Mouse (Mus musculus): ENCODE results near the gene Polr3gl. TPM values are rescaled to one million over a fixed set of nuclear protein-coding genes. Genes with fewer than 3 reads are reported as not detected.

Gene Polr3gl
- polyA plus RNA-seq, 1 experiment from 2014 or later, result 26.0 TPM

GRCm38 (mm10) chr3:96564633-96565032 is 29.3 kb downstream of the Polr3gl start:
- 13% methylated on average over 7 of the region's 7 CpGs for WGBS
- DNase-seq (ENCODE audit: low spot score) (peak; percentile 75), ATAC-seq (replicated peaks; ENCODE audit: low FRiP score, low read depth) (no peak)
- H3K4me2 ChIP-seq (ENCODE audit: low read length), result peak overlapping the region; percentile 4; the same call in 1 of the 2 replicates
- H3K4me3 ChIP-seq (replicated peaks; ENCODE audit: low read depth, low read length), result no peak overlapping the region
- H3K4me1 ChIP-seq (replicated peaks; ENCODE audit: insufficient read depth, low read length), result peaks cover 16% of the 10 kb centered on the region
- no peak for TF ChIP-seq CTCF (IDR thresholded peaks at IDR 0.05; ENCODE audit: low read depth)
- H3K9me3 ChIP-seq (replicated peaks; ENCODE audit: low read length), result no peaks in the 10 kb centered on the region
- H3K27ac ChIP-seq, result peak overlapping the region; percentile 86
- H3K27me3 ChIP-seq (ENCODE audit: insufficient read depth, low read length), result no peaks in the 10 kb centered on the region
- peaks cover 19% of the 10 kb centered on the region for H3K36me3 ChIP-seq (ENCODE audit: insufficient read depth, low read length)
- H3K9ac ChIP-seq (ENCODE audit: low read depth, low read length), result no peak overlapping the region

- no peak overlapping the region for H3K9ac ChIP-seq (ENCODE audit: low read depth, low read length)
- no peak for TF ChIP-seq CTCF (IDR thresholded peaks at IDR 0.05; ENCODE audit: low read depth)
- H3K4me2 ChIP-seq (ENCODE audit: low read length), result peak overlapping the region; percentile 4; the same call in 1 of the 2 replicates
- no peaks in the 10 kb centered on the region for H3K27me3 ChIP-seq (ENCODE audit: insufficient read depth, low read length)
- WGBS, result 26% methylated on average over 10 of the region's 10 CpGs
- peak; percentile 30; the same call in 1 of the 2 replicates for ATAC-seq (replicated peaks; ENCODE audit: low FRiP score, low read depth)
- peaks cover 21% of the 10 kb centered on the region for H3K36me3 ChIP-seq (ENCODE audit: insufficient read depth, low read length)
- H3K9me3 ChIP-seq (replicated peaks; ENCODE audit: low read length), result no peaks in the 10 kb centered on the region
- peak; percentile 59 for DNase-seq (ENCODE audit: low spot score)
- H3K4me1 ChIP-seq (replicated peaks; ENCODE audit: insufficient read depth, low read length), result peaks cover 16% of the 10 kb centered on the region
- H3K27ac ChIP-seq, result peak overlapping the region; percentile 86
- no peak overlapping the region for H3K4me3 ChIP-seq (replicated peaks; ENCODE audit: low read depth, low read length)
Observed at GRCm38 (mm10) chr3:96563911-96564632, 29.9 kb downstream of the Polr3gl start.

DNA sequence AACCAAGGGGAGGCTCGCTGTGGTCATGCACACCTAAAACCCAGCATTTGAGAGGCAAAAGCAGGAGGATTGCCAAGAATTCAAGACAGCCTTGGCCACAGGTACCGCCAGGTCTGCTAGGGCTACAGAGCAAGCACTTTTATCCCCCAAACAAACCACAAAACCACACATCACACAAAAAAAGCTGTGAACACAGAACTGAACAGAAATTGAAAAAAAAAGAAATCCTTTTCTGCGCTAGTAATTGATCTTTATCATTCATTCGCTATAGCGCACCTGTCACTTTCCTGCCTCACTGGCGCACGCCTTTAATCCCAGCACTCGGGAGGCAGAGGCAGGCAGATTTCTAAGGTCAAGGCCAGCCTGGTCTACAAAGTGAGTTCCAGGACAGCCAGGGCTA is 30.7 kb downstream of the Polr3gl start:
- H3K27me3 ChIP-seq (ENCODE audit: insufficient read depth, low read length), result no peaks in the 10 kb centered on the region
- ATAC-seq (replicated peaks; ENCODE audit: low FRiP score, low read depth) (no peak), DNase-seq (ENCODE audit: low spot score) (no peak)
- H3K9me3 ChIP-seq (replicated peaks; ENCODE audit: low read length), result no peaks in the 10 kb centered on the region
- H3K4me3 ChIP-seq (replicated peaks; ENCODE audit: low read depth, low read length), result no peak overlapping the region
- no peak overlapping the region for H3K4me2 ChIP-seq (ENCODE audit: low read length)
- no peak for TF ChIP-seq CTCF (IDR thresholded peaks at IDR 0.05; ENCODE audit: low read depth)
- H3K27ac ChIP-seq, result peak overlapping the region; percentile 86; the same call in 1 of the 2 replicates
- peaks cover 16% of the 10 kb centered on the region for H3K4me1 ChIP-seq (replicated peaks; ENCODE audit: insufficient read depth, low read length)
- H3K9ac ChIP-seq (ENCODE audit: low read depth, low read length), result no peak overlapping the region
- peaks cover 21% of the 10 kb centered on the region for H3K36me3 ChIP-seq (ENCODE audit: insufficient read depth, low read length)
- WGBS, result 92% methylated on average over 8 of the region's 8 CpGs

DNA sequence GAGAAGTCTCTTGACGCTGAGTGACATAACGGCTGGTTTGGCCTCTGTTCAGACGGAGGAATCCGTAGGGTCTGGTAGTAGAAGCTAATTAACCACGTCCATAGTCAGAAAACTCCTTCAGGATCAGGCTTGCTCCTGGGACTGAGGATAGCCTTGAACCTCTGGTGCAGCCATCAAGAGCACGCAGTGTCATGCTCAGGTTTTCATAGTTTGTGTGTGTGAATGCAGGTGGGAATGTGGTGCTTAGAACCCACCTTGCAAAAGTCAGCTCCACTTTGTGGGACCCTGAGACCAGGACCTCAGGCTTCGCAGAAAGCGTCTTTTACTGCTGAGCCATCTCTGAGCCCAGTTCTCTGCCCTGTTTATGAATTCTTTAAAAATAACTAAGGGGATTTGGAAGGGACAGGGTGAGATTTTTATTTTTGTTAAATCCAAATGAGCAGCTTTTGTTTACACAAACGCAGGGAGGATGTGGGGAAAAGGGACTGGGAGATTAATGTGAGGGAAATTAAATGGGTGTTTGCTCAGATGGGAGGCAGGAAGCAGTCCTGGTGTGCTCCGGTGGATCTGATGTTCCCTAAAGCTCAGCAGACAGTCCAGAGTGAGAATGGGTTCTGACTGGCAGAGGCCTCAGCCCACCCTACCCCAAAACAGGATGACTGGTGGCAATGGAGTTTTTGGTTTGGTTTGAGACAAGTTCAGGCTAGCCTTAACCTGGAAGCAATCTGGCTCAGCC is 31.9 kb downstream of the Polr3gl start:
- H3K27me3 ChIP-seq (ENCODE audit: insufficient read depth, low read length), result no peaks in the 10 kb centered on the region
- WGBS, result 28% methylated on average over 10 of the region's 10 CpGs
- peak overlapping the region; percentile 77 for H3K27ac ChIP-seq
- H3K36me3 ChIP-seq (ENCODE audit: insufficient read depth, low read length), result peaks cover 21% of the 10 kb centered on the region
- peaks cover 16% of the 10 kb centered on the region for H3K4me1 ChIP-seq (replicated peaks; ENCODE audit: insufficient read depth, low read length)
- DNase-seq (ENCODE audit: low spot score) (peak; percentile 78), ATAC-seq (replicated peaks; ENCODE audit: low FRiP score, low read depth) (no peak)
- TF ChIP-seq CTCF (IDR thresholded peaks at IDR 0.05; ENCODE audit: low read depth), result no peak
- H3K9me3 ChIP-seq (replicated peaks; ENCODE audit: low read length), result no peaks in the 10 kb centered on the region
- H3K4me3 ChIP-seq (replicated peaks; ENCODE audit: low read depth, low read length), result peak overlapping the region; percentile 76; the same call in 1 of the 2 replicates
- peak overlapping the region; percentile 80 for H3K4me2 ChIP-seq (ENCODE audit: low read length)
- H3K9ac ChIP-seq (ENCODE audit: low read depth, low read length), result peak overlapping the region; percentile 96

GRCm38 (mm10) chr3:96560881-96561668 is 32.9 kb downstream of the Polr3gl start:
- ATAC-seq (replicated peaks; ENCODE audit: low FRiP score, low read depth), result no peak
- TF ChIP-seq CTCF (IDR thresholded peaks at IDR 0.05; ENCODE audit: low read depth), result no peak
- 60% methylated on average over 9 of the region's 9 CpGs for WGBS
- peaks cover 21% of the 10 kb centered on the region for H3K36me3 ChIP-seq (ENCODE audit: insufficient read depth, low read length)
- no peaks in the 10 kb centered on the region for H3K27me3 ChIP-seq (ENCODE audit: insufficient read depth, low read length)
- peak overlapping the region; percentile 80 for H3K4me2 ChIP-seq (ENCODE audit: low read length)
- H3K4me1 ChIP-seq (replicated peaks; ENCODE audit: insufficient read depth, low read length), result peaks cover 16% of the 10 kb centered on the region
- no peak for DNase-seq (ENCODE audit: low spot score)
- H3K27ac ChIP-seq, result peak overlapping the region; percentile 77
- peak overlapping the region; percentile 96 for H3K9ac ChIP-seq (ENCODE audit: low read depth, low read length)
- H3K9me3 ChIP-seq (replicated peaks; ENCODE audit: low read length), result no peaks in the 10 kb centered on the region
- peak overlapping the region; percentile 76 for H3K4me3 ChIP-seq (replicated peaks; ENCODE audit: low read depth, low read length)

Data from kidney, postnatal 0 days (tissue).